Mouse (Mus musculus): ENCODE results near the gene Gm47969. TPM values are rescaled to one million over a fixed set of nuclear protein-coding genes. Genes with fewer than 3 reads are reported as not detected.
"Not testable (repeated sequence)": the region's sequence is repeated elsewhere in the genome, so short reads cannot be mapped to it uniquely, and the experiment has no call there.

The Gm47969 gene
- total RNA-seq (2021): not detected
- long read RNA-seq, experiment 1: 0 reads
- long read RNA-seq, experiment 2: 0 reads

DNA sequence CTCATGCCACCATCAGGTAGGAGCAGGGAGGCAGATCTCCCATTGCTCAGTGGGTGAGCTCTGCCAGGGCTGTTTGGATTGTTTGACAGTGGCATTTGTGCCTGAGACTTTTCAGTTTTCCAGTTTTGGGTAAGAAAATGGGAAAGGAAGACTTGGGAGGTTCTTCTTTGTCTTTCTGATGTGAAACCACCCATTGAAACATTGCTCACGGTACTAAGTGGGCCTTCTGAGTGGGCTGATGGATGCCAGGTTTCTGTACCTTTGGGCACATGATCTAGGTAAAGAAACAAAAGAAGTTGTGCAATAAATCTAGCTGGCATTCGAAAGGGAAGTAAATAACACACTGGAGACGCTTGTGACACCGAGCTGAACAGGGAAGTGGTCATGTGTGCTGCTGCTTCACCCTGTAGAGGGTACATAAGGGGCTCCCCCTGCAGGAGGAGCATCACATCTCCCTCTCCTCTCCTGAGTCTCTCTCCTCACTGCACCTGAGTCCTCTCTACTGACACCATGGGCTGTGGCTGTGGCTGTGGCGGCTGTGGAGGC is at the start of gene Gm47969:
Gene Gm47969, plus strand, starts transcription at position 51 of the 546 bp plus-strand sequence.
- DNase-seq: no peak

DNA sequence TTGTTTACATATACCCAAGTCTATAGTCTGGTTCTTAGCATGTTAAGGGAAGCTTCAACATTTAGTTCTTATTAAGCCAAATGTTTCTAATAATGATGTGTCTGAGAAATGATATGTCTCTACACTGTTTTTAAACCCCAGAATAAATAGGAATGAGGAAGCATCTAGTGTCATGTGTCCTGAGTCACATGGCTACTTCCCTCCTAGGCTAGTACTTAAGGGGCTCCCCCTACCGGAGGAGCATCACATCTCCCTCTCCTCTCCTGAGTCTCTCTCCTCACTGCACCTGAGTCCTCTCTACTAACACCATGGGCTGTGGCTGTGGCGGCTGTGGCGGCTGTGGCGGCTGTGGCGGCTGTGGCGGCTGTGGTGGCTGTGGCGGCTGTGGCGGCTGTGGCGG is 44.4 kb upstream of the Gm47969 start, which contains the start of gene Gm47959:
Gene Gm47959, plus strand, starts transcription at position 243 of the 400 bp plus-strand sequence.
- DNase-seq: not testable (repeated sequence)

DNA sequence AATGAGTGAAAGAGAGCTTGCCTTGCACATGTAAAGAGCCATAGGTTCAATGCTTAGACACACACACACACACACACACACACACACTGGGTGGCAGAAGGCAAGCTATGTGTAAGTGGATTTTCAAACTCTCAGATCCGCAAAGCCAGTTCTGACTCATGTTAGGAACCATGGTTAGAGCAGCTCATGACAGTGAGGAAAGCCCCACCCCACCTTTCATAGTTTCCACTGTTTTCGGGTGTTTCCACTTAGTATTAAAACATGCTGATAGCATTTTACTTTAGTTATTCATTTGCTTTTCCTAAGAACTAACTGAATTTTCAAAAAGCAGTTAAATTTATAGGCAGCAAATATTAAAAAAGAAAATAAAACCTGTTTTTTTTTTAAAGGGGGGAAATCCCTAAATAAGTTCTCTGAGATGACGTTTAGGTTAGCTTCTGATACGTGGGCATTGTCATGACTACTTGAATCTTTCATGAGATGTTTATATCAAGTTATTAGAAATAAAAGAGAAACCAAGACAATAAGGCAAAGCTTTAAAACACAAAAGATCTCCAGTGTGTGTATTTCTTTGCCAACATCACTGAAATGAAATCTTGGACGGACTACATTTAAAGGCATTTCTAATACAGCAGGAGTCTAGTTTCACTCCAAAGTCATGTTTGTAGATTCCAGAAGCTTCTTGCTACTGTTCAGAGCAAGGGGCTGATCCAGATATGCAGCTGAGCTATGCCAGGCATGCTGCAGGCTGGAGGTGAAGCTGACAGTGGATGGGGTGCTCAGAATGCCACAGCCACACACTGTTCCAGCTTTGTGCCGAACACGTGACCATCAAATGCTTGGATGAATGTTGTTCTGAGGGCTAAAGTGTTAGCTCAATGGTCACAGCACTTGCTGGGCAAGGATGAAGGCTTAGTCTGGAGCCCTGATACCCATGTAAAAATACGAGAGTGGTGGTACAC is 38.2 kb upstream of the Gm47969 start:
- no peak for DNase-seq

DNA sequence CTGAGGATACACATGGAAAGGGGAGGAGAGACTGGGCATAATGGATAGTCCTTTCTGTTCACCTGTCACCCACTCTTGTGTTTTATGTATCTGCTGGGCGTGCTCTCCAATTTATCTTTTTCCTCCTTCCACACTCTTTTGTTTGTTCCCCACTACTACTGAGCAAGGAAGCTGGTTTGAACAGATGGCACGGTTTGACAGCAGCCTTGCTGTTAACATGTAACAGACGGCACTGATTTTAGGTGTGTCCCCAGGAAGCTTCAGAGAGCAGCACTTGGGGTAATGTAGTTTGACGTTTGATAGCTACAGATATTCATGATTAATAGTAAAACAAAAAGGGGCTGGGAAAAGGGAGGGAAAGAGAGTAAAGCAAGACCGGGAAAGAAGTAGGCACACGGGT is 37.3 kb upstream of the Gm47969 start:
- DNase-seq: no peak

DNA sequence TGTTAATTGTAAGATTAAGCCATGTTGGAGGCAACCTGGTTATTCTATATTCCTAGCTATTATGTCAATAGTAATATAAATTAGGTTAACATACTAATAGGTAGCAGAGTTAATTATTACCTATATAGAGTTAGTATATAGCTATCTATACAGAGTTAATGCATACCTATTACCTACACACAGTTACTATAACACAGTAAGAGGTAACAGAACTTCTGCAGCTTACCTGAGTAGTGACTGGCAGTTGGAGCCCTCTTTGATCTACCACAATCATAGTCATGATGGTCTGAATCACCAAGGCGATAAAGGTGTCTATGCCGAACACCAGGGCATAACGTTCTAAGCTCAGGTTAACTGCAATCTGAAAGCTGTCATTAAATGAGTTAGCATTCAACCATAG is 30.3 kb upstream of the Gm47969 start:
- no peak for DNase-seq

DNA sequence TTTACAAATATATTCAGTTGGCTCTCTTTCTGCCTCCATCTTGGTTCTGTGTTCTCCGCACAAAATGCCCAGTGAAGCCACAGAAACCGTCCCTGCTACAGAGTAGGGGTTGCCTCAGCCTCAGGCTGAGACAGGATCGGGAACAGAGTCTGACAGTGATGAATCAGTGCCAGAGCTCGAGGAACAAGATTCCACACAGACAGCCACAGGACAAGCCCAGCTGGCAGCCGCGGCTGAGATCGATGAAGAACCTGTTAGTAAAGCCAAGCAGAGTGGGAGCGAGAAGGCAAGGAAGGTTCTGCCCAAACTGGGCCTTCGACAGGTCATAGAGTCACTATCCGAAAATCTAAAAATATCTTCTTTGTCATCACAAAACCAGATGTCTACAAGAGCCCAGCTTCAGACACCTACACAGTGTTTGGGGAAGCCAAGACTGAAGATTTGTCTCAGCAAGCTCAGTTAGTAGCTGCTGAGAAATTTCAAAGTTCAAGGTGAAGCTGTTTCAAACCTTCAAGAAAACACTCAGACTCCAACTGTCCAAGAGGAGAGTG is 29.3 kb upstream of the Gm47969 start:
- no peak for DNase-seq

DNA sequence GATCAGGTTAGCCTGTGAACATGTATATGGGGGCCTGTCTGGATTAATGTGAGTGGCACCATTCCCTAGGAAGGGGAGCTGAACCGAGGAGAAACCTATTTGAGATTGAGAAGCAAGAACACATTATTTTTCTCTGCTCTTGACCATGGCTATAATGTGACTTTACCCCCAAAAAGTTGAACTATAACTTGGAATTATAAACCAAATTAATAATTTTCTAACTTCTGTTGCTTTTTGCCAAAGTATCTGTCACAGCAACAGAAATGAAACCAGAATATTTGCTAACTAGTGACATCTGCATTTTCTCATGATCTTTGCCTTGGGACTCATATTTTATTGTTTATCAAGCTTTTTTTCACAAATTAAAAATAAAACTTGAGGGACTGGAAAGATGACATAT is 28.2 kb upstream of the Gm47969 start:
- no peak for DNase-seq

DNA sequence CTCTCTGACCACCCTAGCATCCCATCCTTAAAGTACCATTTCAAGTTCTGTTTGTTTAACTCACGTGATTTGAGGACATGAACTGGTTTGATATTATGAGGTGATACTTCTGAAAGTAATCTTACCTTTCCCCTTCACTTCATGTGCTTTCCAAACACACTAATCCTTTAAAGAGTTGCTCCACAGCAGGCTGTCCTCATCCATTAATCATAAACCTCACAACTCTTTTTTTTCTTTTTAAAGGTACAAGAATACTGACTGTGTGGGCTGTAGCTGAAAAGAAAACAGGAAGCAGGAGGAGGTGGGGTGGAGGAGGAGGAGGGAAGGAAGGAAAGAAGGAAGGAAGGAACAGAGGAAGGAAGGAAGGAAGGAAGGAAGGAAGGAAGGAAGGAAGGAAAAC is 12.8 kb upstream of the Gm47969 start:
- DNase-seq: no peak

DNA sequence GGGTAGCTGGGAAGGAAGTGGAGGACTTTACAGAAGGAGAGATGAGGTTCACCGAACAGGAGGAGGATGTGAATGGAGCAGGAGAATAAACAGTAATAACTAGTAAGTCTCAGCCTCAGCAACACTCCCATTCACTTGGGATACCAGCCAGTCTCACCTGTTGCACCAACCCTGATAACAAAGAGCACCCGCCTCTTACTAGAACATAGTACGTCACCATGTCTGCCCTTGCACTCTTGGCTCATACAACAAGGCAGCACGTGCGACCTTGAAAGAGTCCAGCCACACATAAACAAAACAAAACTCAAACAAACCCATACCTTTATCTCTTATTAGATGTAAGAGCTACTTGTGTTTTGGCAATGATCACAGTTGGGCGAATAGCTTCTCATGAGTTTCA is 12.2 kb upstream of the Gm47969 start:
- DNase-seq: no peak

DNA sequence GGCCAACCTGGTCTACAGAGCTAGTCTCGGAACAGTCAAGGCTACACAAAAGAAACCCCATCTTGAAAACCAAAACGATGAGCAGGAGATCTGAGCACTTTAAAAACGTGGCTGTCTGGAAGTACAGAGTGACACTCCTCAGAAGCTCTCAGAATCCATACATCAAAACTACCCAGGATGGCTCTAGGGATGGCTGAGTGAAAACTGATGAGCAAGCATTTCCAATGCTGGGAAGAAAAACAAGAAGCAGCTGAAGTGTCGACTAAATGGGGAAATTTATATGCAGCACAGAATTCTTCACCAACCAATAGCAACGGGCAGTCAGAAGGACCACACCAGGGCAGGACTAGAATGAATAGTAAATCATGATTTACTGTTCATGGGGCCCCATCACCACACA is 10.2 kb upstream of the Gm47969 start:
- no peak for DNase-seq

DNA sequence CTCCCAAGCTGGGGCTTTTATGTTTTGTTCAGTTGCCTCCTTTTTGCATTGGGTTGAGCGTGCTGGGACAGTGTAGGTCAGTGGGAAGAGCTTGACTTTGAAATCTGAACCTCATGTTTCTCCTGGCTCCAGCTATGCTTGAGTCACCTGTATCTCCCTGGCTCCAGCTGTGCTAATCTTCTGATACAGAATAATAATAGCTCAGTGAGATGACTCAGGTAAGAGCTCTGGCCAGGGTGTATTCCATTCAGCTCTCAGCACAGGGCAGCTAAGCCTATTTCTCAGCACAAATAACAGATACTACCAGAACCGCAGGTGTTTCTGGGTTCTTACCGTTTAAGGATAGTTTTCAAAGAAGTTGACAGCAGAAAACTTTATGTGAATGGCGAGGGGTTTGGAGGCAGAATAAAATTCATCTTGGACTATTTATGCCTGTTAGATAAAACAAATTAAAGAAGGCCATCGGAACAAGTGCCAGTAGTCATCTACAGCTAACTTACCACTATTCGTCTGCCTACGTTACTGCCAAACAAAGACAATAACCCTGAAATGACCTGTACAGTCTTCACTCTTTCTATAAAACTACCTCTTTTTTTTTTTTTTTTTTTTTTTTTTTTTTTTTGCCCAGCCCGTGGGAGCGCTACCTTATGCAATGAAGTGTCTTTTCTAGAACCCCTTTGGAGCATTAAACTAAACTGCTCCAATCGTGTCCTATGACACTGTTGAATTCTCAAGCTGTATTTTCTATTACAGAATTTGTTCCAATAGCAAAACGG is 7.7 kb upstream of the Gm47969 start:
- DNase-seq: no peak

DNA sequence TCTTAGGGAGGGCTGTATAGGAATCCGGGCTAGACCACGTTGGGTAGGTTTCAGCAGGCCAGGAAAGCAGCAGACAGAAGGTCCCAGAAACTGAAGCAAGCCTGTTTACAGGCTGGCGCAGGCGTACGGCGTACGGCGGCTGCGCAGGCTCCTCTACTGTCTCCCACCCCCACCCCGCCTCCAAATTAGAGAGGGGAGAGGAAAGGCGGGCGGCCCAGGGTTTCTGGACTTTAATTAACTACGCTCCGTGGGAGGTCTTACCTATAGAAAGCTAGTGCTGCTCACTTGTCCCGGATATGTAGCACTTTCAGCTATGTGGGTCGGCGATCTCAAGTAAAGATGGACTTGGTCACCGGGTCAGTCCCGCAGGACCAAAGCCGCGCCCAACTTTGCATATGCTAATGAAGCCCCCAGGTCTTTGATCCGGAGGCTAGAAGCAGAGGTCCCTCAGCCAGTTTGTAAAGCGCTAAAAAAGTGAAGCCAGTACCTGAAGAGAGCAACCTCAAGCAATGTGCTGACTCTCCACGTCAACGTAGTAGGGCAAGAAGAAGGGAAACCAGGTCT is 6.5 kb upstream of the Gm47969 start, which contains the start of gene Slc19a3:
Gene Slc19a3, minus strand, starts transcription at position 340 of the 564 bp plus-strand sequence.
- DNase-seq: peak; percentile 32 to 54

DNA sequence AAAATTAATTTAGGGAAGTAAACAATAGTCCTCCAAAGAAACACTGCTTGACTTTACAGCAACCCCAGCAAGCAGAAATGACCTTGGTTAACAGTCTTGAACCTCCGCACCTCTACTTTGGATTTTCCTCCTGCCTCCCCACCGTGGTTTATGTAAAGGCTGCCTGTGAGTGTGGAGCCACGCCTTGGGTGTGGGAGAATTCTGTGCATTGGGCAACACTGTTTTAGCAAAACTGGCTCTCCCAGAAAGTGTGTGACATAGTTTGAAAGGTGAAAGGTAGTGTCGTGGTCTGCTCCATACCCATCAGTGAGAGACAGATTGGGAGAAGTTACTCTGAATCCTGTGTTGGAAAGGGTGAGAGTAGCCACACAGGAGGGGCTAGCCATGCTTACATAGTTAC is 5.7 kb upstream of the Gm47969 start:
- no peak for DNase-seq

DNA sequence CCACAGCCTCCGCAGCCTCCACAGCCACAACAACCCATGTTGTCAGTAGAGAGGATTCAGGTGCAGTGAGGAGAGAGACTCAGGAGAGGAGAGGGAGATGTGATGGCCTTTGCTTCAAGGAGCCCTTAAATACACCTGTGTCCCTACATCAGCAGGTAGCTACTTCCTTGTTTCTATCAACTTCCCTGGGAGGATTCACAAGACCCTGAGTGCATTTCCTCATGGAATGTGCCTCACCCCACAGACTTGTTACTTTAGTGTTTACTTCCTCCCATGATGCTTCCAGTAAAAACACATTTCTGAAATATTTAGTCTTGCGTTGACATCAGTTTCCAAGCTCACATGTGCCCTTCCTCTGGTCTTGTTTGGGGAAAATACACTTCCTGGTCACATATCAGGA is 2.4 kb upstream of the Gm47969 start, which contains the start of gene Krtap28-10:
Gene Krtap28-10, minus strand, starts transcription at position 101 of the 400 bp plus-strand sequence.
- DNase-seq: no peak

DNA sequence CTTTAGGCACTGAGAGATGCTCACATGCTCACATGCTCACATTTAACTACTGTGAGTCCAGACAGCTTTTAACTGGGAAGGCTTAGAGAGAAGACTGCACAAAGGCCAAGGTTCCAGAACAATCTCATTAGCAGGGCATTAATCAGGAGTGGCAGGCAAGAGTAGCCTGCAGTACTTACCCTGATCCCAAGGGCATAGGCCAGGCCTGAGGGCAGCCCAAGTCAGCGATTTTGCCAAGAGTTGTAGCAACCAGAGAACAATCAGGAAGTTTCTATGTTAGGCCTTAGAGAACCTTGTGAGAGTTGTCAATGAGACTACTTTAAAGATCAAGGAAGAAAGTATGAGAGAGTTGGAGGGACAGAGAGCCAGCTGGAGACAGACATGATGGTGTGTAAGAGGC is 13.7 kb downstream of the Gm47969 start:
- DNase-seq: peak; percentile 7 to 13

DNA sequence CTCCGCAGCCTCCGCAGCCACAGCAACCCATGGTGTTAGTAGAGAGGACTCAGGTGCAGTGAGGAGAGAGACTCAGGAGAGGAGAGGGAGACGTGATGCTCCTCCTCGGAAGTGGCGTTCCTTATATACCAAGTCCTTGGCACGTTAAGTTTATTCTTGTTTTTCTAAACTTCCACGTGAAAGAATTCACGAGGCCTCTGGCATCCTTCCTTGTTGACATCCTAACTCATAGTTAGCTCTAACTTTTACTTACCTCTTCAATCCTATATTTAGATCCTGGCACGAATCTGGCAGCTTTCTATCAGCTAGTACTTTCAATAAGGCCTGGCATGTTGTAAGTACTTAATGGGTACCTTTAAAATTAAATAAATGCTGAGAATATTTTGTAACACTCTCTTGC is 14.5 kb downstream of the Gm47969 start, which contains the start of gene A030005K14Rik:
Gene A030005K14Rik, minus strand, starts transcription at position 101 of the 400 bp plus-strand sequence.
- no peak for DNase-seq

DNA sequence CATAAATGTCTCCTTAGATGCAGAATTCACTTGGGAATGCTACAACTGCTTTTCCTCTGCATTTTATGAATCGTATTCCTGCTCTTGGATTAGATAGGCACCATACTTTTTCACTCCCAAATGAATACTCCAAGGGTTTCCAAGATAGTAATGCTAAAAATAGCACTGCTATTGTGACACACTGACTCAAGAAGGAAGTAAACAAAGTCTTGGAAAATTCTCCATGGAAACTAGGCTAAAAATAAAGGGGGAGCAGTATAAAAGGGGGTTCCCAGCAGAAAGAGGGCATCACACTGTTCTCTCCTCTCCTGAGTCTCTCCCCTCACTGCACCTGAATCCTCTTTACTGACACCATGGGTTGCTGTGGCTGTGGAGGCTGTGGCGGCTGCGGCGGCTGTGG is 15.9 kb downstream of the Gm47969 start, which contains the start of gene Krtap28-13:
Gene Krtap28-13, plus strand, starts transcription at position 288 of the 400 bp plus-strand sequence.
- no peak for DNase-seq

DNA sequence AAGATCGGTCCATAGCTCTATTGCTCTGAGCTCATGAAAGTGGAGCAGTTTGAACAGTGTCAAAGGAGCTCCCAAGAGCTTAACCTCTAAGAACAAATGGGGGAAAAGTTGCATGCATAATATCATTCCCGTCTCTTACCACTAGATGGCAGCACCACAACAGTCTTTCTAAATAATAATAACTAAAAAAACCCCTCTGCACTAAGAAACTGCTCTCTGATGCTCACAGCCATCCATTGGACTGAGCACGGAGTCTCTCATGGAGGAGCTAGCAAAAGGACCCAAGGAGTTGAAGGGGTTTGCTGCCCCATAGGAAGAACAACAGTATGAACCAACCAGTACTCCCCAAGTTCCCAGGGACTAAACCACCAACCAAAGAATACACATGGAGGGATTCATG is 20.1 kb downstream of the Gm47969 start:
- DNase-seq: peak in 1 of 2 experiments; percentile 5

DNA sequence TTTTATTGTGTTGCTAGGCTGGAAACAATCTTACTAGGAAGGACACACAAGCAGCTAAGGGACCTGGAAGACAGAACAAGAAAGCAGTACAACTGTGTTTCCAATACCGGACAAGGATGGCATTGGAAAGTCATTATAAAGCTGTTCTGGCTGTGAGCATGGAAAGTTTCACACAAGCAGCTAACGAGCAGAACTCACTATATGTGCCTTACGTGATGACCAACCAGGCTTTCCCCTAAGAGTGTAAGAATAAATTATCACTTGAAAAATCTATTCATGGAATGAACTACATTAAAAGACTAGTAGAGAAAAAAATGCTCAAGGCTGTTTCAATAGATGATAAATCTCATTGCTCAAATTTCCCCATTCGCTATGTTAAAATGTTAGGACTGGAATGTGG is 21.8 kb downstream of the Gm47969 start:
- no peak for DNase-seq

DNA sequence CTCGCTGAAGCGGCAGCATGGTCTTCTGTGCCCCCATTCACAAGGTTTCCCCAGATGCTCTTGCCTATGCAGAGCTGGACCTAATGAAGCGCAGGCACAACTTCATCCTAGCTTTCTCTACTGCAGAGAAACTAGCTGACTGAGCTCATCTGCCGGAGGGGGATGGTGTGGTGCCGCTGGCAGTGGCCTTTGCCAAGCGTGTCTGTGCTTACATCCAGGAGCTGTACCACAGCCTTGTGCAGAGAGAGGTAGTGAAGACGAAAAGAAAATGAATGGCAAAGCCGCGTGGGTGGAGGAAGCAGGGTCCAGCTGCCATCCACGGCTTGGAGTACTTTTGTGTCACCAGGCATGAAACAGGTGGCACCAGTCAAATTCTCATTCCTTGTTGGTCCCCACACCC is 22.5 kb downstream of the Gm47969 start:
- DNase-seq: no peak

DNA sequence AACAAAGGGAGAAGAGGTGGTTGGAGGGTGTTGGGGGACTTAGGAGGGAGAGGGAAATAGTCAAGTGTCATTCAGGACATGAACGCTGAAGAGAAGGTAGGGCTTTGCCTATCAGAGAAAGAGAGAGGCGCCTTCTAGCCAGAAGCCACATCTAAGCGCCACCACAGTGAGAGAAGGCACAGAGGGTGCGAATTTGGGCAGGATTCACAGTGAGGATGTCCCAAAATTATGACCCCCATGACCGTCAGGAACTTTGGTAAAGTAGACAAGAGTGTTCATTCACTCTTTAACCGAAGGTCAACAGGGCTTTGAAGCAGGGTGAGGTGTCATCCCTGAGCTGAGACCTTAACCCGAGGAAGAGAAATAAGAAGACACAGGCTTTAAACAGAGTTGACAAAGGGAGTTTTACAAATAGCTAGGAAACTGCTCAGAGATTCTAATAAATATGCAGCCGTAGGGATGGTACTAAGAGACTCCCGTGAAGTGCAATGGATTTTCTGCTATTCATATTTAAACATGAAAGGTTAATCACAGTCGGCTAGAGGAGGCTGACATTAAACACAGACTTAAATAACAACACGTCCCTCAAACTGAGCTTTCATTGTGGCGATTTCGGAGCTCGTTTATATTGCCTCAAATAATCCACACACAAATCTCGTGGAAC is 30.9 kb downstream of the Gm47969 start:
- no peak for DNase-seq
